Mouse (Mus musculus) hindbrain, postnatal 0 days (tissue): ENCODE measurements at regions not wholly inside any gene's neighbourhood (a gene's known extent, or its start where the extent isn't known, plus 50 kb on each side); places are given as distances from the start of the nearest gene placed in this dataset.

ENCODE experiments used
- ATAC-seq: fragments of 200-750 bp; cut with Nextera tagmentation; 2 replicates; pipeline ENCODE4 v1.8.0; 2017; ENCODE audit warnings: mild to moderate bottlenecking, moderate TSS enrichment, moderate library complexity
- DNase-seq: peaks from one replicate; pipeline ENCODE4 v3.0.0-alpha.2; 2015; ENCODE audit warnings: low spot score
- H3K27ac ChIP-seq: fragments of 300-500 bp; sonication (generic); 2 replicates; pipeline ENCODE4 v1.5.1; 2014; ENCODE audit warnings: mild to moderate bottlenecking
- H3K27me3 ChIP-seq: fragments of 300-500 bp; sonication (generic); 2 replicates; pipeline ENCODE4 v1.6.1; 2014; ENCODE audit warnings: low read length, mixed read lengths; ENCODE audit not compliant: insufficient read depth
- H3K36me3 ChIP-seq: fragments of 300-500 bp; sonication (generic); 2 replicates; pipeline ENCODE4 v1.6.1; 2014; ENCODE audit warnings: low read length, mixed read lengths; ENCODE audit not compliant: insufficient read depth
- H3K4me1 ChIP-seq: fragments of 300-500 bp; sonication (generic); 2 replicates; pipeline ENCODE4 v1.6.1; 2014; ENCODE audit warnings: antibody characterized with exemption, low read length, mixed read lengths; ENCODE audit not compliant: insufficient read depth
- H3K4me2 ChIP-seq: fragments of 300-500 bp; sonication (generic); 2 replicates; pipeline ENCODE4 v1.6.1; 2014; ENCODE audit warnings: low read depth, mild to moderate bottlenecking, low read length, moderate library complexity, mixed read lengths
- H3K4me3 ChIP-seq: fragments of 300-500 bp; sonication (generic); 2 replicates; pipeline ENCODE4 v1.5.1; 2014; ENCODE audit warnings: low read length
- H3K9ac ChIP-seq: fragments of 300-500 bp; sonication (generic); replicated peaks from 2 replicates; pipeline ENCODE4 v1.6.1; 2014; ENCODE audit warnings: mild to moderate bottlenecking, low read length, moderate library complexity, mixed read lengths
- H3K9me3 ChIP-seq: fragments of 300-500 bp; sonication (generic); 2 replicates; pipeline ENCODE4 v1.6.1; 2016; ENCODE audit warnings: low read length, mixed read lengths
- CTCF ChIP-seq: IDR thresholded peaks from 2 replicates; pipeline ENCODE4 v1.5.1; 2016; ENCODE audit warnings: antibody characterized with exemption, control low read depth, low read depth
- WGBS: fragments of 180-500 bp; shearing (Covaris S2); extraction: QIAGEN DNeasy Blood & Tissue Kit; methylation state at CpG from one replicate; pipeline ENCODE4 v1.1.7; 2014; 5-methylcytosine and 5-hydroxymethylcytosine counted together

- DNase-seq (no peak), ATAC-seq (no peak)
- Histone ChIP-seq H3K9me3 (no peaks in the 10 kb centered on the region), H3K4me2 (no peak overlapping the region), H3K27ac (no peak overlapping the region), H3K9ac (no peak overlapping the region), H3K27me3 (no peaks in the 10 kb centered on the region), H3K36me3 (no peaks in the 10 kb centered on the region), H3K4me1 (no peaks in the 10 kb centered on the region), H3K4me3 (no peak overlapping the region)
- WGBS: 49% methylated on average over 4 of the region's 4 CpGs
- no peak for TF ChIP-seq CTCF
These were observed 299.5 kb downstream of the Arl6ip6 start for GRCm38 (mm10) chr2:53490805-53491585.

GRCm38 (mm10) chr2:53492788-53493187, 301.3 kb downstream of the Arl6ip6 start:
- WGBS: 78% methylated on average over 2 of the region's 2 CpGs
- Histone ChIP-seq H3K27me3 (no peaks in the 10 kb centered on the region), H3K36me3 (no peaks in the 10 kb centered on the region), H3K4me2 (no peak overlapping the region), H3K9me3 (no peaks in the 10 kb centered on the region), H3K4me3 (no peak overlapping the region), H3K27ac (no peak overlapping the region), H3K9ac (no peak overlapping the region), H3K4me1 (no peaks in the 10 kb centered on the region)
- DNase-seq (no peak), ATAC-seq (no peak)
- no peak for TF ChIP-seq CTCF

- Histone ChIP-seq H3K9ac (no peak overlapping the region), H3K4me2 (peak overlapping the region; percentile 58), H3K4me3 (peak overlapping the region; percentile 28), H3K4me1 (no peaks in the 10 kb centered on the region), H3K9me3 (no peaks in the 10 kb centered on the region), H3K27ac (peak overlapping the region; percentile 56; the same call in 1 of the 2 replicates), H3K27me3 (no peaks in the 10 kb centered on the region), H3K36me3 (no peaks in the 10 kb centered on the region)
- TF ChIP-seq CTCF: no peak
- ATAC-seq: peak; percentile 75; the same call in 1 of the 2 replicates
- DNase-seq: peak; percentile 48
- WGBS: 12% methylated on average over 14 of the region's 14 CpGs
These were observed 310.2 kb downstream of the Arl6ip6 start for GRCm38 (mm10) chr2:53501657-53502274.

GRCm38 (mm10) chr2:53502275-53502667, 310.7 kb downstream of the Arl6ip6 start:
- no peak for DNase-seq
- H3K4me2 ChIP-seq: peak overlapping the region; percentile 58; the same call in 1 of the 2 replicates
- H3K36me3 ChIP-seq: no peaks in the 10 kb centered on the region

GRCm38 (mm10) chr2:53542097-53542496, 350.6 kb downstream of the Arl6ip6 start:
- H3K9ac ChIP-seq: no peak overlapping the region
- H3K36me3 ChIP-seq: no peaks in the 10 kb centered on the region
- H3K27me3 ChIP-seq: no peaks in the 10 kb centered on the region
- WGBS: 95% methylated on average over 2 of the region's 2 CpGs
- H3K27ac ChIP-seq: no peak overlapping the region
- ATAC-seq (no peak), DNase-seq (no peak)
- H3K4me1 ChIP-seq: no peaks in the 10 kb centered on the region
- H3K4me3 ChIP-seq: no peak overlapping the region
- TF ChIP-seq CTCF: no peak
- H3K4me2 ChIP-seq: no peak overlapping the region
- no peaks in the 10 kb centered on the region for H3K9me3 ChIP-seq

More at GRCm38 (mm10) chr2:53502275-53502667, 310.7 kb downstream of the Arl6ip6 start:
- no peak for ATAC-seq
- Histone ChIP-seq H3K4me1 (no peaks in the 10 kb centered on the region), H3K27me3 (no peaks in the 10 kb centered on the region), H3K4me3 (no peak overlapping the region), H3K9ac (no peak overlapping the region), H3K27ac (no peak overlapping the region), H3K9me3 (no peaks in the 10 kb centered on the region)
- 39% methylated on average over 4 of the region's 4 CpGs for WGBS
- no peak for TF ChIP-seq CTCF

GRCm38 (mm10) chr2:53574007-53574406, 382.5 kb downstream of the Arl6ip6 start:
- ATAC-seq: no peak
- TF ChIP-seq CTCF: no peak

GRCm38 (mm10) chr2:53605829-53606228, 414.3 kb downstream of the Arl6ip6 start:
- WGBS: 65% methylated on average over 2 of the region's 2 CpGs

More at GRCm38 (mm10) chr2:53574007-53574406, 382.5 kb downstream of the Arl6ip6 start:
- DNase-seq: no peak
- H3K36me3 ChIP-seq: no peaks in the 10 kb centered on the region
- WGBS: 42% methylated on average over 1 of the region's 1 CpGs
- H3K9me3 ChIP-seq: no peaks in the 10 kb centered on the region
- no peak overlapping the region for H3K9ac ChIP-seq
- no peak overlapping the region for H3K4me3 ChIP-seq
- no peaks in the 10 kb centered on the region for H3K4me1 ChIP-seq
- H3K4me2 ChIP-seq: no peak overlapping the region
- H3K27ac ChIP-seq: no peak overlapping the region
- no peaks in the 10 kb centered on the region for H3K27me3 ChIP-seq

More at GRCm38 (mm10) chr2:53605829-53606228, 414.3 kb downstream of the Arl6ip6 start:
- H3K27ac ChIP-seq: no peak overlapping the region
- no peaks in the 10 kb centered on the region for H3K4me1 ChIP-seq
- H3K4me3 ChIP-seq: no peak overlapping the region
- no peak for TF ChIP-seq CTCF
- ATAC-seq (no peak), DNase-seq (no peak)
- no peak overlapping the region for H3K4me2 ChIP-seq
- H3K9ac ChIP-seq: no peak overlapping the region
- no peaks in the 10 kb centered on the region for H3K36me3 ChIP-seq
- no peaks in the 10 kb centered on the region for H3K27me3 ChIP-seq
- H3K9me3 ChIP-seq: no peaks in the 10 kb centered on the region
